Mouse (Mus musculus) embryonic facial prominence, embryonic 10.5 days (tissue): ENCODE data around the gene Sec61a2. TPM values are rescaled to one million over a fixed set of nuclear protein-coding genes. Genes with fewer than 3 reads are reported as not detected.
A peak's percentile ranks its signal among the peaks of the same experiment; 100 is the strongest.

Experiments
- DNase-seq: peaks from one replicate; pipeline ENCODE4 v3.0.0-alpha.2; 2017; ENCODE audit warnings: low spot score
- H3K27ac ChIP-seq: fragments of 300-500 bp; sonication (generic); replicated peaks from 2 replicates; pipeline ENCODE4 v1.5.1; 2016; ENCODE audit warnings: mild to moderate bottlenecking
- H3K27me3 ChIP-seq: fragments of 300-500 bp; sonication (generic); replicated peaks from 2 replicates; pipeline ENCODE4 v1.6.1; 2016; ENCODE audit warnings: low read depth, mild to moderate bottlenecking; ENCODE audit not compliant: poor library complexity, severe bottlenecking
- H3K36me3 ChIP-seq: fragments of 300-500 bp; sonication (generic); replicated peaks from 2 replicates; pipeline ENCODE4 v1.6.1; 2016; ENCODE audit warnings: mild to moderate bottlenecking, moderate library complexity
- H3K4me1 ChIP-seq: fragments of 300-500 bp; sonication (generic); 2 replicates; pipeline ENCODE4 v1.6.1; 2016
- H3K4me3 ChIP-seq: fragments of 300-500 bp; sonication (generic); 2 replicates; pipeline ENCODE4 v1.5.1; 2016; ENCODE audit warnings: mild to moderate bottlenecking, moderate library complexity
- H3K9me3 ChIP-seq: fragments of 300-500 bp; sonication (generic); 2 replicates; pipeline ENCODE4 v1.6.1; 2016; ENCODE audit warnings: mild to moderate bottlenecking
- WGBS: fragments of 180-500 bp; shearing (Covaris S2); methylation state at CpG from one replicate; pipeline ENCODE4 v1.1.7; 2016; 5-methylcytosine and 5-hydroxymethylcytosine counted together
- polyA plus RNA-seq: library from polyadenylated mRNA; unstranded; fragments of >200 nt; fragmentation: Nextera tagmentation; extraction: Ambion mirVana; gene quantifications from 2 replicates; pipeline ENCODE4 v1.2.1, GENCODE M21; 2016

The Sec61a2 gene
- polyA plus RNA-seq, 1 experiment from 2014 or later, result 88.9 TPM

DNA sequence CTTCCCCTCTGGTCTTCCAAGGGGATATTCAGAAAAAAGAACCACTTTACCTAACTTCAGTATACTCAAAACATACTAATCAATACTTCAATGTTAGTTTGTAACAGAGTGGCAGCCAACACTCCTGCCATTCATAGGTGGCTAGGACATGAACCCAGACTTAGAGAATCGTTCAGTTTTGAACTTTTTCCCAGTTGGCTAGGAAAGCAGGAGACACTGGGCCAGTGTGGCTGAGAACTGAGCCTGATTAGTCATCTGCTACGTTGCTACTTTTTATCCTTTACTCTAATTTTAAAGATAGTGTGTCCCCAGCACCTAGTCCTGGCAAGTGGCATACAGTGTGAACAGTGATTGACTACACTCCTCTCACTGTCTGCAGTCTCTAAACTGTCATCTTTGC is 27.6 kb downstream of the Sec61a2 start:
- H3K4me3 ChIP-seq, result no peak overlapping the region
- H3K36me3 ChIP-seq, result peaks cover 91% of the 10 kb centered on the region
- H3K4me1 ChIP-seq, result no peaks in the 10 kb centered on the region
- H3K9me3 ChIP-seq, result no peaks in the 10 kb centered on the region
- DNase-seq, result no peak
- H3K27ac ChIP-seq, result no peak overlapping the region
- H3K27me3 ChIP-seq, result no peaks in the 10 kb centered on the region
- WGBS, result 91% methylated on average over 2 of the region's 2 CpGs

DNA sequence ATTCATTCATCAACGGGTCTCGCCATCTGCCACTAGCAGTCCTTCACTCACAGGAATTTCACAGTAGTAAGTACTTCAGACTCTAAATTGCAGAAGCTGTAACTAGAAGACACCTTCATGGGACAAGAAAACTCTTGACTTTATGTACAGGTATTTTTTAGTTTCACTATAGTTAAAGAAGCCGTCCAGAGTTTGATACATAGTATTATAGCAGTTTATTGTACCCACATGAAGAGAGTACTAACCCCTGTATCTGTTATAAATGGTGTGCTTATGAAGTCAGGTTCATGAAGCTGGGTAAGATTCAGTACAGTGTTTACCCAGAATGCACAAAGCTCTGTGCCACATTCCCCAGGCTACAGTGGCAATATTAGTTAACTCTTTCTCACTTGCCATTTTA is 32.4 kb downstream of the Sec61a2 start, which contains the start of gene Gm13199:
Gene Gm13199, minus strand, starts transcription at position 101 of the 400 bp plus-strand sequence.
- Histone ChIP-seq H3K9me3 (no peaks in the 10 kb centered on the region), H3K36me3 (peaks cover 97% of the 10 kb centered on the region), H3K4me1 (no peaks in the 10 kb centered on the region), H3K27ac (no peak within 1 kb of the TSS), H3K27me3 (no peaks in the 10 kb centered on the region), H3K4me3 (no peak within 1 kb of the TSS)
- no peak for DNase-seq
- 92% methylated on average over 3 of the region's 3 CpGs for WGBS

GRCm38 (mm10) chr2:5851866-5852265 is 43.4 kb downstream of the Sec61a2 start:
- Histone ChIP-seq H3K27ac (no peak overlapping the region), H3K4me1 (peaks cover 1% of the 10 kb centered on the region; the same call in 1 of the 2 replicates), H3K36me3 (peaks cover 73% of the 10 kb centered on the region), H3K9me3 (no peaks in the 10 kb centered on the region), H3K27me3 (no peaks in the 10 kb centered on the region), H3K4me3 (no peak overlapping the region)
- 90% methylated on average over 5 of the region's 5 CpGs for WGBS
- DNase-seq, result no peak

GRCm38 (mm10) chr2:5851116-5851515 is 44.1 kb downstream of the Sec61a2 start:
- Histone ChIP-seq H3K4me1 (peaks cover 9% of the 10 kb centered on the region), H3K27ac (no peak overlapping the region), H3K36me3 (peaks cover 67% of the 10 kb centered on the region), H3K27me3 (no peaks in the 10 kb centered on the region), H3K9me3 (no peaks in the 10 kb centered on the region), H3K4me3 (no peak overlapping the region)
- 95% methylated on average over 9 of the region's 9 CpGs for WGBS
- DNase-seq, result no peak

GRCm38 (mm10) chr2:5845826-5846225 is 49.4 kb downstream of the Sec61a2 start:
- DNase-seq, result no peak
- H3K27ac ChIP-seq, result peak overlapping the region; percentile 90
- no peaks in the 10 kb centered on the region for H3K27me3 ChIP-seq
- 40% methylated on average over 4 of the region's 4 CpGs for WGBS
- H3K36me3 ChIP-seq, result peaks cover 45% of the 10 kb centered on the region
- H3K9me3 ChIP-seq, result no peaks in the 10 kb centered on the region
- peak overlapping the region; percentile 87 for H3K4me3 ChIP-seq
- H3K4me1 ChIP-seq, result peaks cover 18% of the 10 kb centered on the region

- Histone ChIP-seq H3K4me1 (peaks cover 18% of the 10 kb centered on the region), H3K27ac (peak within 1 kb of the TSS; percentile 90), H3K36me3 (peaks cover 45% of the 10 kb centered on the region), H3K4me3 (peak within 1 kb of the TSS; percentile 87), H3K9me3 (no peaks in the 10 kb centered on the region), H3K27me3 (no peaks in the 10 kb centered on the region)
- under 1% methylated on average over 53 of the region's 53 CpGs for WGBS
- peak; percentile 89 for DNase-seq
Measured at GRCm38 (mm10) chr2:5844873-5845631, 50.2 kb downstream of the Sec61a2 start, which contains the start of the genes Nudt5 and Cdc123. Gene Nudt5 (plus strand): TSS chr2:5845019. Gene Cdc123 (minus strand): TSS chr2:5845164.

- Histone ChIP-seq H3K27me3 (no peaks in the 10 kb centered on the region), H3K4me3 (peak overlapping the region; percentile 87), H3K4me1 (peaks cover 18% of the 10 kb centered on the region), H3K9me3 (peaks cover 5% of the 10 kb centered on the region; the same call in 1 of the 2 replicates), H3K36me3 (peaks cover 46% of the 10 kb centered on the region), H3K27ac (peak overlapping the region; percentile 90)
- WGBS, result 5% methylated on average over 23 of the region's 23 CpGs
- no peak for DNase-seq
Measured at GRCm38 (mm10) chr2:5844181-5844872, 50.9 kb downstream of the Sec61a2 start.

GRCm38 (mm10) chr2:5840815-5841214 is 54.4 kb downstream of the Sec61a2 start:
- Histone ChIP-seq H3K27me3 (no peaks in the 10 kb centered on the region), H3K9me3 (peaks cover 6% of the 10 kb centered on the region; the same call in 1 of the 2 replicates), H3K4me3 (no peak overlapping the region), H3K4me1 (peaks cover 6% of the 10 kb centered on the region), H3K27ac (no peak overlapping the region), H3K36me3 (peaks cover 66% of the 10 kb centered on the region)
- WGBS, result 96% methylated on average over 11 of the region's 11 CpGs
- DNase-seq, result no peak

DNA sequence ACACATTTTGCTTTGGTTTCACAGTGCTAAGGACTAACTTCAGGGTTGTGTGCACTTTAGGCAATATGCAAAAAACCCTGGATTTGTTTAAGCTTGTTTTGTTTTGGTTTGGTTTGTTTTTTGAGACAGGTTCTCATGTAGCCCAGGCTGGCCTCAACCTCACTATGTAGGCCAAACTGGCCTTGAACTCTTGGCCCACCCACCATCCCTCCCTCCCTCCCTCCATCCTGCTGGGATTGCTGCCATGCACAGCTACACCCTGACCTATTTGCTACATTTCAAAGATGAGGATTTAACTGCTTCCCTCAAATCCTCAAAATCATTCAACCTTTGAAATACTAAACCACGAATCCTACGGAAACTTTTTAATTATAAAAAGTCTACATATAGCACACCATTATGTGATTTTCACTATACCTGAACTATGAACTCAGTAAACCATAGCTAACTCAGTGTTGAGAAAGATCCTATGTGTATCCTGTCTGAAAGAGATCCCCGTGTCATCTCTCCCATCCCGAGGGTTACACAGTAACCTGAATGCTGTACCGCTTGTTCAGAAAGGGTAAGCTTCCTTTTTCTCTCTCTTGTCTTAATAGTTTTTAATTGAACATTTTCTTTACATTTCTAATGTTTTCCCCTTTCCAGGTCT is 69.8 kb downstream of the Sec61a2 start:
- WGBS, result 92% methylated on average over 5 of the region's 5 CpGs
- H3K9me3 ChIP-seq, result no peaks in the 10 kb centered on the region
- H3K36me3 ChIP-seq, result peaks cover 88% of the 10 kb centered on the region

DNA sequence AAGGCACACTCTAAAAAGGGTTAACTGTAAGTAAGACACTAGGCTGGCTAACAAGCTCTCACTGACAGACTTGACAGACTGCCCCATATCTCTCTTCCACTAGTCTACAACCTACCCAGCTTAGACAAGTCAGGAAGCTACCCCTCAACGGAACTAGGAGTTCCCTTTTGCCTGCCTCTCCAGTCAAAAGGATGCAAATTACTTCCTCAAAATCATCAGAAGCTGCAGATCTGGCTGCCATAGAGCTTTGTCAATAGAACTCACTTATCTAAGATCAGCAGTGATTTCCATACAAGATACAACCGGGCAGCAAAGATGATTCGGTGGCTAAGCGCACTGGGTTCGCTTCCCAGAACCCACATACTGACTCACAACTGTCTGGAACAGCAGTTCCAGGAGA is 70.5 kb downstream of the Sec61a2 start:
- Histone ChIP-seq H3K9me3 (no peaks in the 10 kb centered on the region), H3K27ac (no peak overlapping the region), H3K36me3 (peaks cover 88% of the 10 kb centered on the region), H3K27me3 (no peaks in the 10 kb centered on the region), H3K4me1 (no peaks in the 10 kb centered on the region), H3K4me3 (no peak overlapping the region)
- 93% methylated on average over 5 of the region's 5 CpGs for WGBS
- DNase-seq, result no peak

More for the DNA sequence above, 69.8 kb downstream of the Sec61a2 start:
- Histone ChIP-seq H3K4me1 (no peaks in the 10 kb centered on the region), H3K27ac (no peak overlapping the region), H3K4me3 (no peak overlapping the region), H3K27me3 (no peaks in the 10 kb centered on the region)
- no peak for DNase-seq

DNA sequence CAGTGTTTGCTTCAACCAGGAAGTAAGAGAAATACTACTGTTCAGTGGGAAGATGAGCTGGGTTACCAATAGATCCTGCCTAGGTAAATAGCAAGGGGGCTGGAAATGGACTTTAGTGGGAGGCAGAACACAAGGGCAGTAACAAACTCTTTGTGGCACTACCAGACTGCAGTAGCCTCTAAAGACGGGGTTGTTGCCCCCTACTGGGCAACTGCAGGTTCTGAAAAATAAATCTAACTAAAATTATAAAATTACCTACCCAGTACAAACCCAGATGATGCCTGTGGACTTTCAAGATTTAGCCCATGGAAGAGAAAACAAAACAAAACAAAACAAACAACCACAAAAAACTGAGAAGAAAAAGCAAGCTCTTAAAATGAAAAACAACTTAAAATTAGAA is 71.0 kb downstream of the Sec61a2 start:
- H3K4me3 ChIP-seq, result no peak overlapping the region
- H3K4me1 ChIP-seq, result no peaks in the 10 kb centered on the region
- DNase-seq, result no peak
- H3K36me3 ChIP-seq, result peaks cover 88% of the 10 kb centered on the region
- H3K27me3 ChIP-seq, result no peaks in the 10 kb centered on the region
- H3K27ac ChIP-seq, result no peak overlapping the region
- no peaks in the 10 kb centered on the region for H3K9me3 ChIP-seq
- WGBS, result 25% methylated on average over 1 of the region's 1 CpGs

DNA sequence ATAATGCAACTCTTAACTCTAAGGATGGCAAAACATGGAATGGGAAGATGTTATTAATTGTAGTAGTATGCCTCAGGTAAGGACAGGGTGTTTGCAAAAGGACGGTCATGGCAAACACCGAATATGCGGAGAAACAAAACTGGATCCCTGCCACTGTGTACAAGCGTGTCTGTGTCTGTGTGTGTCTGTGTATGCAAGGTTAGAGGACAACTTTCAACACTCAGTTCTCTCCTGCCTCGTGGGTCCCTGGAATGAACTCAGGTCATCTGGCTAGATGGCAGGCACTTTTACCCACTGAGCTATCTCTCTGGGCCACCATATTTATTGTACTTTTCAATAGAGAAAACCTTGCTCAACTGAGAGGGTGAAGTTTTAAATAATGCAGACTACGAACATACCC is 72.8 kb downstream of the Sec61a2 start:
- WGBS, result 96% methylated on average over 6 of the region's 6 CpGs
- no peaks in the 10 kb centered on the region for H3K27me3 ChIP-seq
- peaks cover 93% of the 10 kb centered on the region for H3K36me3 ChIP-seq
- no peak for DNase-seq
- no peaks in the 10 kb centered on the region for H3K4me1 ChIP-seq
- H3K4me3 ChIP-seq, result no peak overlapping the region
- no peak overlapping the region for H3K27ac ChIP-seq
- H3K9me3 ChIP-seq, result no peaks in the 10 kb centered on the region
